Mouse (Mus musculus) adipocyte (in vitro differentiated cells): Measurements from ENCODE around the gene Rhbdd3.
"Not testable (repeated sequence)": the region's sequence is repeated elsewhere in the genome, so short reads cannot be mapped to it uniquely, and the experiment has no call there.

ENCODE experiments used
- DNase-seq: peaks from one replicate; pipeline ENCODE4 v3.0.0-alpha.2; 2016; ENCODE audit warnings: low spot score

The Rhbdd3 gene

DNA sequence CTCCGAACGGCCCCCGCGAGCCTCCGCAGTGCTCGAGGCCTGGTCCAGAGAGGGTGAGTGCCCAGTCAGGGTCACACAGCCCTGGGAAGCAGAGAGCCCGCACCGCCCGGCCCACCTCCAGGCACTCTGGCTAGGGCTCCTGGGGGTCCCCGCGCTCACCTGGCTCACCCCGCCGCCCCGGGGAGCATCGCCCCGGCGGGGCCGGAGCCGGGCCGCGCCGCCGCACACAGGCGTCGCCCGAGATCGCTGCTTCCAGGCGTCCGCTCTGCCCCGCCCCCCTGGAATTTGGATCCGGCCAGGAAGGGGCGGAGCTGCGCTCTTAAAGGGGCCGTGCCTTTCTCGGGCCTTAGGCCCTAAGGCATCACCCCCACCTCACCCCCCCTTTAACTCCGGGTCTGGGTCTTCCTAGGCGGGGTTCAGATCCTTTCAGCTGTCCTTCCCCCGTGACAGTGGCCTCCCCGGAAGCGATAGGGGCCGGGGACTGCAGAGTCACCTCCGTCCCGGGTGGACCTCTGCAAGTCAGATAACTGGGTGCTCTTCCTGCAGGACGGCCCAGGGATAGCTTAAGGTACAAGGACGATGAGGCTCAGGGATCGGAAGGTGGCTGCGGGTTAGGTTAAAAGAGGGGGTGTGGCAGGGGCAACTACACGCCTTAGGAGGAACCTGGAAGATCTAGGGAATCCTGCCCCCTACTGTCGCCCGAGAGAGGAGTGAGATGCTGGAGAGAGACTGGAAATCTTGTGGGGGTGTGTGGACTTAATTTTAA lies 33.5 kb upstream of the Rhbdd3 start, which contains the start of gene Gas2l1:
Gene Gas2l1 (minus strand): TSS at position 272 of the 766 bp plus-strand sequence.
- peak; percentile 88 for DNase-seq

DNA sequence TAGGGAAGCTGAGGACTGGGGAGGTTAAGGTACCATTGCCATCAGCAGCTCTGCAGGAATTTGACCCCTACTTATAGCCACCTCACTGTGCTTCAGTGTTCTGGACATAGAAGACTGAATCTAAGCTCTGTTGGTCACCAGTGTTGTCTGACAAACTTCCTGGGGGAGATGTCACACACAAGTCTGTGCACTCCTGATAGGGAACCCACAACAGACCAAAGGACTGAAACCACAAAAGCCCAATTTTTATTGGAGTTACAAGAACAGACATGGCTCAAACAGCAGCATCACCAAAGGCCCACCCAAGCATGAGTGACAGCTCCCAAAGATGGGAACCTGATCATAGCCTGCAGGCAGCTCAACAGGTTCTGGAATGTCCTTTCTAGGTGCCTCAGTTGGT lies 31.7 kb upstream of the Rhbdd3 start:
- DNase-seq = no peak

DNA sequence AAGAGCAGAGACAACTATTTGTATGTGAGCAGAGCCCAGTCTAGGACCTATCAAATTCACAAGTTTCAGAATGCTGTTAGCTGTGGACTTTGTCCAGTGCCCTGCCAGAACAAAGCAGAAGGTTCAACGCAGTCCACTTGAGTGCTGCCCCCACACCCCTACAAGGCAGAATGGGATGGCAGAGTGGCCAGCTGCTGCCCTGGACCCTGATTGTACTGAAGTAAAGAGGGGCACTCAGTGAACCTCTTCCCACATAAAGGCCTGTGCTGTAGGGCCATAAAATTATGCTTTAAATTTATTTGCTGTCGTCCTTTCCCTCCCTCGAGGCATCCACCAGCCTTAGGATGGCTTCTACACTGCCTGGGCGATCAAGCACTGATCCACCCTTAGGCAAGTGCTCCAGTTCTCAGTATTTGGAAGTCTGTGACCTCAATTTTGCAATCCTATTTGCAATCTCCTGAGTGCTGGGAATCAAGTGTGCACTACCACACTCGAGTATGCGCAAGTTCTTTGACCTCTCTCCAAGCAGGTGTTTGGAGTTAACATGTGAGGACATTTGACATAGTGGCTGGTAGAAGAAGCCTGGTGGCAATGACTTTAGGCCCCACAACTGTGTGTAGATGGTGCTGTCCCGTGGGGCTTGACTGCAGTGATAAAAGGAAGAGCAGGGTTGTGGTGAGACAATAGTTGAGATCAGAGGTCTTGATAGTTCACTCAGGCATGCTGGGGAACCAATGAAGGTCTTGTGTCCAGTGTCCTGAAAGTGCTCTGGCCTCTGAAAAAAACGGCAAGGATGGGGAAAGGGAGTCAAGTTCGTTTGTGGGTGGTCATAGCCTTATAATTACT lies 30.4 kb upstream of the Rhbdd3 start:
- DNase-seq = peak; percentile 63

DNA sequence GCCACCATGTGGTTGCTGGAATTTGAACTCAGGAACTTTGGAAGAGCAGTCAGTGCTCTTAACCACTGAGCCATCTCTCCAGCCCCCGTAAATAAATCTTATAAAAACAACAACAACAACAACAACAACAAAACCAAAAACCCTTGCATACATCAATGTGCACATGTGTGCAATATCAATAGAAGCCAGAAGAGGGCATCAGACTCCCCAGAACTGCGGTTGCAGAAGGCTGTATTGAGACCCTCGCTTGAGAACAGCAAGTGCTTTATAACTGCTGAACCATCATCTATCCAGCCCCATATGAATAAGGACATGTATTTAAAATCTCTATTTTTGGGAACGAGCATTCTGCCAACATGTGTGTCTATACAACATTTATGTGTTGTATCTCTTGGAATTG lies 23.8 kb upstream of the Rhbdd3 start:
- DNase-seq = no peak

DNA sequence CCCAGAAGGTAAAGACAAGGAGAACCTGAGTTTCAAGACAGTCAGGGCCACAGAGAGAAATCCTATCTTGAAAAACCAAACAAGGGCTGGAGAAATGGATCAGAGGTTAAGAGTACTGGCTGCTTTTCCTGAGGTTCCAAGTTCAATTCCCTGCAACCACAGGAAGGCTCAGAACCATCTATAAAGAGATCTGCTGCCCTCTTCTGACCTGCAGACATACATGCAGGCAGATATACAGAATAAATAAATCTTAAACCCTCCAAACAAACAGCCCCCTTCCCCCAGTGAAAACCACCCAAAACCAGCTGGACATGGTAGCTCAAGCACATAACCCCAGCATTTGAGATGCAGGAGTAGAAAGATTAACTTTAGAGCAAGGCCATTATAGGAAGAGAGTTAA lies 23.0 kb upstream of the Rhbdd3 start:
- DNase-seq = peak; percentile 23

DNA sequence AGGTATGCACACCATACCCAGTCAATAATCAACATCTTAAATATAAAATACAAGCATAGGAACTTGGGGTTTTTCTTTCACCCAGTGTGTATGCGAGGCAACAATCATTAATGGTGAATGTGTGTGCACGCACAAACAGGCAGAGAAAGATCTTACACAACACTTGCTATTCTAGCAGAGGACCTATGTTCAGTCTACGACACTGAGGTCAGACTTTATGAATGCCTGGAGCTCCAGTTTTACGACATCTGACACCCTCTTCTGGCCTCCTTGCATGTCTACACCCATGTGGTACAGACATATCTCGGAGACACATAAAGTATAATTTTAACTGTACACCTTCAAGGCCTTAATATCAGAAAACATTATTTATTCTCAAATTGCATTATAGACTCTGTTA lies 21.9 kb upstream of the Rhbdd3 start:
- not testable (repeated sequence) for DNase-seq

DNA sequence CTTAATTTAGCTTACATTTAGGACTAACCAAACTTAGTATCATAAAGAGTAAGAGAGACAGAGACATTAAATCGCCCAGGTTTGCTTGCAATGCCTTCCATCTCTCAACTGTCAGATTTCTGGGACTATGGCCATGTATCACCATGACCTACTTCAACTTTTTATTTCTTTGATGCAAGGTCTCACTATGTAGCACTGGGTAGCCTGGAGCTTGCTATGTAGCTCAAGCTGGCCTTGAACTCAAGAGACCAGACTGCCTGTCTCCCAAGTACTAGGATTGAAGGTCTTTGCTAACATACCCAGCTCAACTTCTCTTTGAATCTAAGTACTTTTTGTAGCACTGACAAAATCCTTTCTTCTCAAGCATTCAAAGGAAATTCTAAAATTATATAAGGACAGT lies 9.6 kb upstream of the Rhbdd3 start:
- DNase-seq = no peak

DNA sequence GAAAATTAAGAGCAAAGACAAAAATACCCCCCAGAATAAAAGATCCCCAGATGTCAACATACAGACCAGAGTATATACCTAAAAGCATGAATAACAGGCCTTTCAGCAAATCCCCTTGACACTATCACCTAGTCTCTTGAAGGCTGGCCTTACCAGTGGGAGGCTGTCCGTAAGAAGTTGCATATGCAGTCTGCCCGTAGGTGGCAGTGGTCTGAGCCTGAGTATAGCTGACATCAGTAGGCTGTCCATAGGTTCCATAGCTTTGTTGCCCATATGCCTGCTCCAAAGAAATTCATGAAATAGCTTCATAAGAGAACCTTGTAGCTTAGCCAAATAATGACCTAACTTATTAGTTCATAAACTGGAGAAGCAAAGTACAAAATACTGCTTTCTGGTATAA lies 7.0 kb upstream of the Rhbdd3 start:
- peak; percentile 24 for DNase-seq

DNA sequence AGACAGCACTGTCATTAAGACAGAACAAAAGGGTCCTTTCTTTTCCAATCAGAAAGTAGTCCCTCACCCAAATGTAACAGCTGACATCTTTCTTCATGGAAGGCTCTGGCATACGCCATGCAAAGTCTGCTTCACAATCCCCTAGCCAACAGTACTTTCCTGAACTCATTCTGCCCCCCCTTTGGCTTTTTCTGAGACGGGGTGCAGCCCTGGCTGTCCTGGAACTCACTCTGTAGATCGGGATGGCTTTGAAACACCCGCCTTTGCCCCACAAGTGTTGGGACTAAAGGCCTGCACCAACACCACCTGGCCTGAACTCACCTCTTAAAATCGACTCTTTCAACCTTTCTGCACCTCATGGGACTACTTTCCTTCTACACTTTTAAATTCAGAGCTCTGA lies 2.8 kb upstream of the Rhbdd3 start:
- no peak for DNase-seq

DNA sequence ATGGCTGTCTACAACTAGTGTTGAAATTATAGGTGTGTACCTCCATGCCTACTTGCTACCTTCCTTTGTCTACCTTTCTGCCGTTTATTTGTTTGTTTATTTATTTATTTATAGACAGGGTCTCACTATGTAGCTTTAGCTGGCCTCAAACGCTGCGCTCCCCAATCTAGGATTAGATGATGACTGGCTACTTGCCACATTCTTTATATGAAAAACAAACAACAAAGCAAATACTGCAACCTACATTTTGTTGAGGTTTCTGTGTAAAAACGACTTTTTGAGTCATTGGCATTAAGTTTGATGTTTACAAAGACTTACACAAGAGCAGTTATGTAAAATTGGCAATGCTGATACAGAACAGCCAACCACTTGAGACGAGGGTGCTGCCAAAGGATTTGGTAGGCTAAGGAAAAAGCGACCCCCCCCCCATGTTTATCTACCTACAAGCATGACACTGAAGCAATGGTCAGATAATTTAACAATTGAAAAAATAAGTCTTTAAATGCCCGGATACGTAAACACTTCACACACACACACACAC lies 2.2 kb upstream of the Rhbdd3 start:
- DNase-seq = peak; percentile 47

DNA sequence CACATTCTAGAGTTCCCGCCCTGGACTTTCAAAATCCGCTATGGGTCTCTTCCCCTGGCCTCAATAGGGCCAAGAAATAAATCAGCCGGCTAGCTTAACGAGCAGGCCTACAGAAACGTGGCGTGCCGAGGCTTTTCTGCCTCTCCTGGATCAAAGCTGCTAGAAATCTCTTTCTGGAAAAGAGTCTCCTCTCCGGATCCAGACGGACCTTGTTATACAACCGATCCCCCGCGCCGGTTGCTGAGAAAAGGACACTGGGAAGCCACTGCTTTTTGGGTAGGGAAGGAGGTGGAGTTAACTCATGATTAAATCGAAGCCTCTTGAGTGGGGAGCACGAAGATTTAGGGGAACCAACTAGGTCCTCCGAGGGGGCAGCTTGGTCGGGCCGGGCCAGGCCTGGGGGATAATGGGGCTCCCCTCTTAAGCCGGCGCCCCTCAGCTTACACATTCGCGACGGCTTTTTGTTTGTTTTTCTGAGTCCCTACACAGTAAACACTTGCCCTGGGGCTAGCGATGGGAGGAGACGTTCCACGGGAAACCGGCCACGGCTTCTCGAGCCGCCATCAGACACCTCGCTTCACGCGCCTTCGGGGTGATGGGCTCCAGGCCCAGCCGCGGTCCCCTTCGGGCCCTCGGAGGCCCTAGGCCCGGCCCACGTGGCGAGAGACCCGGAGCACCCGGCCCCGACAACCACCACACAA lies 541 bp upstream of the Rhbdd3 start:
- DNase-seq = peak; percentile 63

DNA sequence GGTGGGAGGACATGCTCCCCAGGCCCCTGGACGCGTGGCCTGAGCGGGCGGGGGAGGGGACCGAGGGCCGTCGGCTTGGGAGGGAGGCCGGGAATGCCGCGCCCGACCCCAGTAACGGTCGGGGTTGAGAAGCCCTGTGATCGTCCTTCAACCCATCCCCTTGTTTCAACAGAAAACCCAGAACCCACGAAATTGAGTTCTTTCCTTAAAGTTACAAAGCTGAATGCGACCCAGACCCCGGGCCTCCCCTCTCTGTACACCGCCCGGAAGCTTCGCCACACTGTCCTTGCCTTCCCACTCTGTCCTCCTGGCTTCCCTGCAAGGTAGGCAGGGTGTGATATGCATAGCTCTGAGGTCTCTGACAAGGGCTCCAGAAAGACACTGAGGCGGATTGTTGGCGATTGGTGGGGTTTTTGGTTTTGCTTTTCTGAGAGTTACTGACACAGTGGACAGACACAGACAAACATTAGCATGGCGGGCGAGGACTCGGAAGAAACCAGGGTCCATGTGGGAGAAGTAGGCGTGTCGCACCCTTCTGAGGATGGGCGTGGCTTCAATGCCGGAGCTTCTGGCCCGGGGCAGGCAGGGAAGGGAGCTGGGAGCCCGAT lies 954 bp downstream of the Rhbdd3 start:
- DNase-seq = peak; percentile 88

DNA sequence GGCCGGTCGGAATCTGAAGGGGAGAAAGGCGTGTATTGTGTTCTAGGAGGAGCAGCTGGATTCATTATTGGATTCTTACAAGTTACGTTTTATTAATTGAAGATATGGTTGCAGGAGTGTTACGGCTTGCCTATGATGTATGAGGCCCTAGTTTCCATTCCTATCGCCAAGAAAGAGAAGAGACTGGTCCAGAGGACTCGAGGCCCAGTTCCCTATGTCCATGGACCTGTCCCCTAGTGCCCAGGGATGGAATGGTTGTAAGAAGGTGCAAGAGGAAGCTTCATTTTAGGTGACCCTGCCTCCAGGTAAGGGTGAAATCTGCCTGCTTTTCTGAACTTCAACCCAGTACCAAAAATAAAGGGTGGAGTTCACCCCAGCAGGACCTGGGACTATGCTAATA lies 1.6 kb downstream of the Rhbdd3 start:
- DNase-seq = no peak

DNA sequence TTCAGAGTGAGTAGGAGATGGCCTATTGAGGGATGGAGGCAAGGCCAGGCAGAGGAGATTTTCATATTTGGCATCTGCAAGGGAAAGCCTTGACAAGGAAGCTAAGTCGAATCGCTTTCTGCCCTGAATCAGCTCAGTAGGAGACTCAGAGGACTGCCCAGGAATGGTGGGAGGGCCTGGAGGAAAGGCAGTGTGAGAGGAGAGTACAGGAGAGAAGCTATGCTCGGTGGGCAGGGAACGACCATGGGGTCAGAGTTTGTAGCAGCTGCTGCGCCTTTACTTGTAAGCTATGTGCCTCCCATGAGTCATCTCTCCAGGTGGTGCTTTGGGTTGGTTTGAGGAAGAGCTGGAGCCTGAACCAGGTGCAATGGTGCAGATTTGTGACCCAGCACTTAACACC lies 2.1 kb downstream of the Rhbdd3 start:
- DNase-seq = no peak

DNA sequence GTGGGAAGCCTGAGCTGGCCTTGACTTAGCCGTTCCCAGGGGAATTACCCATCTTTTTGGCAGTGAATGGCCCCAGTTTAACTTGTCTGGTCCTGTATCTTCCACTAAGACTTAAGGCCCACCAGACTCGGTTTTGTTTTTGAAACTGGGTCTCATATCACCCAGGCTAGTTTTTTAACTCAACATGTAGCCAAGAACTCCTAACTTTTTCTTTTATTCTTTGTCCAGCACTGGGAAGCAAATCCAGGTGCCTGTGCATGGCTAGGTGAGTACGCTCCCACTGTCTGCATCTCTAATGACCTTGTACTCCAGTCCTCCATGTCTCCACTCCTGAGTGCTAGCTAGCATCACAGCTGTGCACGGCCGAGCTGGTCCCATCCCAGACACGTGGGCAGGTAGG lies 2.9 kb downstream of the Rhbdd3 start:
- no peak for DNase-seq

DNA sequence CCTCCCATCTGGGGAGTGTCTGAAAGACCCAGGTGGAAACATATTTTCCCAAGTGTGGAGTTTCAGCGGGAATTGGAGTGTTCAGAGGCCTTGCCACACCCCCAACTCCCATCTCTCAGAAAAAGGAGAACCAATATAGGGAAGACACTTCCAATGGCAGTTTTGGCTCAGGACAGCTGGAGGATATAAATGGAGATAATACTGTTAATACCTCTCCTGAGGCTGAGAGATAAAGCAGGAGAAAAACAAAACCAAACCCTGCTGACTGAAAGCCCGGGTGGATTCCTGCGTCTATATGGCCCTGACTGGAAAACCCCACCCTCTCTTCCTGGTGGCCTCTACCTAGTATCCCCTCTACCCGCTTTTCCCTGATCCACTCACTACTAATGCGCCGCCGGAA lies 3.7 kb downstream of the Rhbdd3 start:
- DNase-seq = no peak

DNA sequence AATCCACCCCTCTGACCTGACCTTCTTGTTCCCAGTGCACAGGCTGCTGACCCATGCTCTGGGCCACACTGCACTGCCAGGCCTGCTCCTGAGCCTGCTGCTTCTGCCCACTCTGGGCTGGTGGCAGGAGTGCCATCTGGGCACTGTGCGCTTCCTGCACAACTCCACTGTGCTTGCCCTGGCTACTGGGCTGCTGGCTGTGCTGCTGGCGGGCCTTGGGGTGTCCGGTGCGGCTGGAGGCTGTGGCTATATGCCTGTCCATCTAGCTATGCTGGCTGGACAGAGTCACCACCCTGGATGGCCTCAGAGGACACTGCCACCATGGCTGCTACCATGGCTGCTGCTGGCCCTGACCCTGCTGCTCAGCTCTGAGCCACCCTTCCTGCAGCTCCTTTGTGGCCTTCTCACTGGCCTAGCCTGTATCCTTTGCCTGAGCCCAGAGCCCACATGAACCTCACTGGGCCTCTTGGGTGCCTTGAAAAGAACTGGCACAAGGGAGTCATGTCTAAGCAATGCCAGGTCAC lies 5.3 kb downstream of the Rhbdd3 start:
- no peak for DNase-seq

DNA sequence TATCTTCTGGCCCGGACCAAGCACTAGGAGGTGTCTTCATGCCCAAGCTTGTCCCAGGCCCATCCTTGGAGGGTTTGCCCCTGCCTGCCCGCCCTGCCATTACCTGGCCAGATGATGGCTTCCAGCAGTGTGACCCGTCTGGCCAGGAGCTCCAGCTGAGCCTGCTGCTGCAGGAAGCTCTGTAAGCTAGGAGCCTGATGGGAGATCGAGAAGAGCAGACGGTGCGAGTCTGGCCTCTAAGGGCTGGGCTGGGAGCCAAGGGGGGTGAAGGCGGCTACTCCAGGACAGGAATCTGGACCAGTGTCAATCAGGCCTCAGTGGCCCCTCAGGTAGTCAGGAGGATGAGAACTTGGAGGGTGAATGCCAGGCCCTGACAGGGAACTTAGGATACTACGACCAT lies 10.7 kb downstream of the Rhbdd3 start:
- peak; percentile 20 for DNase-seq

DNA sequence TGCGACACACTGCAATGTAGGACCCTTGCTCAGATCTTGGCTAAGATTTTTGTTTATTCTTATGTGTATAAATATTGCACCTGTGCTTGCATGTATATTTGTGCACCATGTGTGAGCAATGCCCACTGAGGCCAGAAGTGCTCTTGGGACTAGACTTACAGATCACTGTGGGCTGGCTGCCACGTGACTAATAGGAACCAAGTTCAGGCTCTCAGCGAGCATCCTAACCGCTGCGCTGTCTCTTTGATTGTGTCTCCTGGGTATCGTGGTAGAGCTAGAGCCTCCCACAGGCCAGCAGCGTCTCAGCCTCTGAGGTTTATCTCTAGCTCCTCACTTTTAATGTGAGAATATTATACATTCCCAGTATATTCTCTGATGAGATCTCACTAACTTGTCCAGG lies 14.9 kb downstream of the Rhbdd3 start:
- no peak for DNase-seq

DNA sequence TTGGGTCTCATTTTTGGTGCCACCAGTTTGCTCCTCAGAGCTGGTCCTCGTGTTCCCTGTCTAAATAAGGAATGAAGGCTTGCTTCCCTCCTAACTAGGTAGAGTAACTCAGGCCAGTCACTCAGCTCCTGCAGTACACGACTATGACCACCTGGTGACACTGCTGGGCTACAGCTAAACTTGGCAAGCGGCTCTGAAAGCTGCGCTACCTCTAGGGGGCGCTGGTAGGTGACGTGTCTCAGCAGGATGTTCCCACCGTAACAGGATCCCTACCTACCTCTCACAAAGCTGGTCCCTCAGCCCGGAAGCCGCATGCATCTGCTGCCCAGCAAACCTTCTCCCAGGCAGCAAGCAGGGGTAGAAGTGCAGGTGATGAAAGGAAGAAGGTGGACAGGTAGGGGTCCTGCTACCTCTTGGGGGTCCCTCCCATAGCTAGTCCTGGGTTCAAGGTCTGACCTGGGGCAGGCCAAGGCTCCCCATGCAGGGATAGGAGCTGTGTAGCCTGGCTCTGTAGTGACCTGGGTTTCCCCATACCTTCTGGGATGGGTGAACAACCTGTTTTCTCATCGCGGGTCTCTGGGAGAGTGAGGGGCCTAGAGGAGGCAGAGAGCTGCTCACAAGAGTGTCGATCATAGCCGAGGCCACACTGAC lies 16.3 kb downstream of the Rhbdd3 start:
- peak; percentile 81 for DNase-seq

DNA sequence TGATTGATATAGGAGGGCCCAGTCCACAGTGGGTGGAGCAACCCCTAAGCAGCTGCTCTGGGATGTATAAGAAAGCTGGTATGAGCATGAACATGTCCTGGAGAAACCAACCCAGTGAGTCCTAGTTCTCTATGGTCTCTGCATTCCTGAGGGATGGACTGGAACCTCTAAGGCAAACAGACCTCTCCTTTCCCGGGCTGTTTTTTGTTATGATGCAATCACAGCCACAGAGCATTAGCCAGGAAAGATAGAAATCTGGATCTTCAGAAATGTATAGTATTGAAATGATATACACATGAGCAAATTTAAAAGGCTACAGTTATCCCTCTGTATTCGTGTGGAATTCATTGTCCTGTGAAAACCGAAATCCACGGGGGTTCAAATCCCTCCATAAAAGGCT lies 27.0 kb downstream of the Rhbdd3 start:
- no peak for DNase-seq
